Mouse (Mus musculus) ES-E14 (cell line): ENCODE measurements around the gene Tmem145. TPM values are rescaled to one million over a fixed set of nuclear protein-coding genes. Genes with fewer than 3 reads are reported as not detected.

Source experiments
- DNase-seq: peaks from one replicate; pipeline ENCODE4 v3.0.0-alpha.2; 2013; ENCODE audit warnings: low read depth, low spot score
- H3K27ac ChIP-seq: 2 replicates; pipeline ENCODE4 v1.5.1; 2012; ENCODE audit warnings: low read depth, mild to moderate bottlenecking, low read length, moderate library complexity, mixed read lengths; ENCODE audit not compliant: poor library complexity, insufficient read depth, severe bottlenecking
- H3K36me3 ChIP-seq: 2 replicates; pipeline ENCODE4 v1.6.1; 2012; ENCODE audit warnings: mild to moderate bottlenecking, low read length, moderate library complexity, mixed read lengths; ENCODE audit not compliant: control insufficient read depth, poor library complexity, insufficient read depth, severe bottlenecking
- H3K4me1 ChIP-seq, 2 experiments: fragments of 150-350 bp in 1 of 2; sonication (generic) in 1 of 2; 2 replicates each; pipeline ENCODE4 v1.6.1; 2012; ENCODE audit warnings: low read length in 2 of 2, mild to moderate bottlenecking in 1 of 2, mixed read lengths in 1 of 2; ENCODE audit not compliant: control insufficient read depth in 2 of 2, insufficient read depth in 2 of 2, poor library complexity in 1 of 2
- H3K4me3 ChIP-seq, 2 experiments: fragments of 150-350 bp in 1 of 2; sonication (generic) in 1 of 2; 2 replicates each; pipeline ENCODE4 v1.5.1; 2012; ENCODE audit warnings: low read length in 2 of 2, low read depth in 1 of 2, mild to moderate bottlenecking in 1 of 2, mixed read lengths in 1 of 2; ENCODE audit not compliant: insufficient read depth in 1 of 2, poor library complexity in 1 of 2, severe bottlenecking in 1 of 2
- H3K9ac ChIP-seq: 2 replicates; pipeline ENCODE4 v1.6.1; 2012; ENCODE audit warnings: low read depth, mild to moderate bottlenecking, low read length, mixed read lengths; ENCODE audit not compliant: poor library complexity, insufficient read depth, severe bottlenecking
- H3K9me3 ChIP-seq: fragments of 150-350 bp; sonication (generic); 2 replicates; pipeline ENCODE4 v1.6.1; 2012; ENCODE audit warnings: low read depth, mild to moderate bottlenecking, low read length; ENCODE audit not compliant: control insufficient read depth, insufficient read depth
- CHD2 ChIP-seq: IDR thresholded peaks from 2 replicates; pipeline ENCODE4 v1.6.1; 2014; ENCODE audit warnings: mild to moderate bottlenecking, low read depth, low read length, inconsistent platforms
- HCFC1 ChIP-seq: IDR thresholded peaks from 2 replicates; pipeline ENCODE4 v1.6.1; 2012; ENCODE audit warnings: low read length, inconsistent platforms, borderline replicate concordance; ENCODE audit not compliant: insufficient read depth
- MAFK ChIP-seq: IDR thresholded peaks from 2 replicates; pipeline ENCODE4 v1.6.1; 2014; ENCODE audit warnings: mild to moderate bottlenecking, low read depth, low read length, inconsistent platforms; ENCODE audit not compliant: insufficient read depth
- ZC3H11A ChIP-seq: IDR thresholded peaks from 2 replicates; pipeline ENCODE4 v1.6.1; 2012; ENCODE audit warnings: low read depth, mild to moderate bottlenecking, inconsistent platforms, low read length, borderline replicate concordance
- ZNF384 ChIP-seq: IDR thresholded peaks from 2 replicates; pipeline ENCODE4 v1.6.1; 2012; ENCODE audit warnings: low read depth, low read length, inconsistent platforms
- in situ Hi-C, 2 experiments: fragments of 600-800 bp; cut with MboI; formaldehyde crosslinking; loops; one replicate each; pipeline ENCODE4 v1.15.1; 2025; ENCODE audit warnings: low sequenced_read_pairs in 2 of 2, inconsistent platforms in 1 of 2; ENCODE audit not compliant: unreplicated experiment in 2 of 2
- total RNA-seq: library from RNA; depleted of rRNA; stranded (reverse); fragments of 300-350 nt; gene quantifications from 2 replicates; pipeline ENCODE4 v1.2.3, GENCODE M21; 2012

The Tmem145 gene
- total RNA-seq, 1 experiment, result 1.2 TPM

- DNase-seq, result no peak
- Histone ChIP-seq H3K27ac (no peak overlapping the region), H3K4me1 (peaks cover 9 to 58% of the 10 kb centered on the region in 2 experiments; a peak in 3 of 4 replicates), H3K36me3 (no peaks in the 10 kb centered on the region), H3K9ac (peak overlapping the region; percentile 34; the same call in 1 of the 2 replicates), H3K9me3 (no peaks in the 10 kb centered on the region), H3K4me3 (peak overlapping the region; percentile 39 to 42; a peak in 3 of 4 replicates)
- no peak for TF ChIP-seq CHD2
- TF ChIP-seq MAFK, result no peak
- no peak for TF ChIP-seq ZNF384
- no peak for TF ChIP-seq HCFC1
- TF ChIP-seq ZC3H11A, result no peak
- in situ Hi-C loops, result no loop called here
Measured at GRCm38 (mm10) chr7:25272445-25273258, 33.3 kb upstream of the Tmem145 start.

DNA sequence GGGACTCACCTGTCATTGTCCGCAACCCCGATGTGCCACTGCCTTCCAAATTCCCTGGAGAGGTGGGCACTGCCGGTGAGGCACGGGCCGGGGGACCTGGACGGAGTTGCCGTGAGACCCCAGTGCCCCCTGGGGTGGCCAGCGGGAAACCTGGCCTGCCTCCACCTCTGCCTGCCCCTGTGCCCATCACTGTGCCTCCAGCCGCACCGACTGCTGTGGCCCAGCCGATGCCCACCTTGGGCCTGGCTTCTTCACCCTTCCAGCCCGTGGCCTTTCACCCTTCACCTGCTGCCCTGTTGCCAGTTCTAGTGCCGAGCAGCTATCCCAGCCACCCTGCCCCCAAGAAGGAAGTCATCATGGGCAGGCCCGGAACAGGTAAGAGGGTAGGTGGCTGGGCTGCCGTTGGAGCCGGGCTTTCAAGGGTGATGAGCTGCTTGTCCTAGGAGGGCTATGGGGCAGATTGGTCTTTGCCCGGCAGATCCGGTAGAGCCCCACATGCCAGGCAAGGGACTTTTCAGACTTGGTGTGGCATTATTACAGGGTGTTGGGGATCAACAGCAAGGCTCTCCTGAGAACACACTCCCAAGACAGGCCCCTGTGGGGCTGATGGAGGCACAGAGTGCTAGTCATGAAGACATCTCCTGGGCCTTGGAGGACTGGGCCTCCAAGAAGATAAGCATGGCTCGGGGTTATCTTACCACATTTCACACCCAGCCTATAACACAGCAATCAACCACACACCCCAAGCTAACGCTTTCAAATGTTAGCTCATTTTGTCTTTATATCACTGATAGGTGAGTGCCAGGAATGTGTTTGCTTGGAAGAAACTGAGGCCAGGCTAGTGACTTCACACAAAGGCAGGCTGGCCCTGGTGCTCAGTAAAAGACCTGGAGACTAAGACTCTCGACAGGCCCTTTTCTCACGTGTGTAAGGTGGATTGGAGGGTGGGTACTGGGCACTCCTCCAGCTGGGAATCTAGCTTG lies 32.4 kb upstream of the Tmem145 start:
- no peak for TF ChIP-seq HCFC1
- no peak for TF ChIP-seq CHD2
- TF ChIP-seq MAFK, result no peak
- no peak for TF ChIP-seq ZNF384
- TF ChIP-seq ZC3H11A, result no peak
- H3K4me3 ChIP-seq, result peak overlapping the region; percentile 39 to 42; a peak in 2 of 4 replicates
- no peaks in the 10 kb centered on the region for H3K9me3 ChIP-seq
- no peaks in the 10 kb centered on the region for H3K36me3 ChIP-seq
- no peak overlapping the region for H3K9ac ChIP-seq
- in situ Hi-C loops, result no loop called here
- DNase-seq, result no peak
- peaks cover 12 to 58% of the 10 kb centered on the region in 2 experiments for H3K4me1 ChIP-seq
- H3K27ac ChIP-seq, result no peak overlapping the region

DNA sequence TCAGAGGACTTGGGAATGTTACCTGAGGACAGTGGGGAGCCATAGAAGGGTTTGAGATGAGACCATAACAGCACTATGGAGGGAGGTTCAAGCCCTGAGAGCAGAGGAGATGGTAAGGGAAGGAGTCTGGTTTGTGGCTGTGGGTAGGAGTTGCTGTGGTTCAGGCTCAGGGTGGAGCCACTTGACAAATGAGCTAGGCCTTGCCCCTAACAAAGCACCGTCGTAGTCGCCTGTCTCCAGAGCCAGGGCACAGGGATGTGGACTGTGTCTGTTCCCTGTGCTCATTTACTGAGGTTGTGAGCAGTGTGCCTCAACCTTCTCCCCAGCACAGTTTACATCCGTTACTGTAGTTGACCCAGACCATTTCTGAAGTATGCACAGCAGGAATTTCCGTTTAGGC lies 31.3 kb upstream of the Tmem145 start:
- no peak overlapping the region for H3K4me3 ChIP-seq
- no peaks in the 10 kb centered on the region for H3K9me3 ChIP-seq
- TF ChIP-seq MAFK, result no peak
- TF ChIP-seq HCFC1, result no peak
- no peak for TF ChIP-seq ZNF384
- TF ChIP-seq ZC3H11A, result no peak
- TF ChIP-seq CHD2, result no peak
- H3K9ac ChIP-seq, result no peak overlapping the region
- no peak for DNase-seq
- in situ Hi-C loops, result no loop called here
- H3K36me3 ChIP-seq, result no peaks in the 10 kb centered on the region
- no peak overlapping the region for H3K27ac ChIP-seq
- peaks cover 12 to 53% of the 10 kb centered on the region in 2 experiments for H3K4me1 ChIP-seq

DNA sequence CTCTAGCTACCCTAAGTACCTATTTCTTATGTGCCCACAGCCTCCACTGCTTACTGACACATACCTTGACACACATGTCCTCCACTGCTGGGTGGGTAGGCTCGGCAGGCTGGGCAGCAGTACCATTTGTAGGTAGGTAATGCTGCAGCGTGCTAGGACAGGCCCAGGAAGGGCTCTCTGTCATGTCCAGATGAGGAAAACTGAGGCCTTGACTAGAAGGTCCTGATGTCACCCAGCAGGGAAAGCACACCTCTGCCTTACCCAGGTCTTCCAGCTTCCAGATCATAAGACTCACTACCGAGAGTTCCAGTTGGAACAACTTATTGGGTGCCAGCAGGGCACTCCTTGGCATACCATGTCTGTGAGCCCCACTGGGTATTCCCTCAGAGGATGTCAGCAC lies 30.9 kb upstream of the Tmem145 start:
- no peak for DNase-seq
- H3K9me3 ChIP-seq, result no peaks in the 10 kb centered on the region
- TF ChIP-seq ZC3H11A, result no peak
- no peak for TF ChIP-seq CHD2
- TF ChIP-seq MAFK, result no peak
- TF ChIP-seq HCFC1, result no peak
- no peak for TF ChIP-seq ZNF384
- H3K4me1 ChIP-seq, result peaks cover 12 to 52% of the 10 kb centered on the region in 2 experiments
- no peak overlapping the region for H3K9ac ChIP-seq
- H3K27ac ChIP-seq, result no peak overlapping the region; the same call in 1 of the 2 replicates
- no peak overlapping the region for H3K4me3 ChIP-seq
- H3K36me3 ChIP-seq, result no peaks in the 10 kb centered on the region
- in situ Hi-C loops, result no loop called here
